Mouse (Mus musculus) kidney, embryonic 14.5 days (tissue): Measurements from ENCODE around the gene Slc24a3. TPM values are rescaled to one million over a fixed set of nuclear protein-coding genes. Genes with fewer than 3 reads are reported as not detected.

ENCODE experiments used
- ATAC-seq: fragments of 200-750 bp; cut with Nextera tagmentation; 2 replicates; pipeline ENCODE4 v1.8.0; 2017; ENCODE audit warnings: moderate number of reproducible peaks, mild to moderate bottlenecking, moderate TSS enrichment, moderate library complexity; ENCODE audit not compliant: low FRiP score, low TSS enrichment
- H3K27ac ChIP-seq: fragments of 300-500 bp; sonication (generic); 2 replicates; pipeline ENCODE4 v1.5.1; 2014; ENCODE audit warnings: low read depth, mild to moderate bottlenecking, low read length, moderate library complexity, mixed read lengths
- H3K27me3 ChIP-seq: fragments of 300-500 bp; sonication (generic); 2 replicates; pipeline ENCODE4 v1.6.1; 2014; ENCODE audit warnings: mild to moderate bottlenecking, low read length; ENCODE audit not compliant: control insufficient read depth, insufficient read depth
- H3K36me3 ChIP-seq: fragments of 300-500 bp; sonication (generic); 2 replicates; pipeline ENCODE4 v1.6.1; 2014; ENCODE audit warnings: low read length, mixed read lengths; ENCODE audit not compliant: control insufficient read depth, insufficient read depth
- H3K4me1 ChIP-seq: fragments of 300-500 bp; sonication (generic); 2 replicates; pipeline ENCODE4 v1.6.1; 2014; ENCODE audit warnings: low read length, mixed read lengths; ENCODE audit not compliant: control insufficient read depth, insufficient read depth
- H3K4me2 ChIP-seq: fragments of 300-500 bp; sonication (generic); replicated peaks from 2 replicates; pipeline ENCODE4 v1.6.1; 2014; ENCODE audit warnings: low read depth, mild to moderate bottlenecking, low read length
- H3K4me3 ChIP-seq: fragments of 300-500 bp; sonication (generic); 2 replicates; pipeline ENCODE4 v1.5.1; 2014; ENCODE audit warnings: mild to moderate bottlenecking, low read length
- H3K9ac ChIP-seq: fragments of 300-500 bp; sonication (generic); 2 replicates; pipeline ENCODE4 v1.6.1; 2014; ENCODE audit warnings: low read depth, mild to moderate bottlenecking, low read length, moderate library complexity
- H3K9me3 ChIP-seq: fragments of 300-500 bp; sonication (generic); 2 replicates; pipeline ENCODE4 v1.6.1; 2016; ENCODE audit warnings: low read length; ENCODE audit not compliant: control insufficient read depth
- WGBS: fragments of 180-500 bp; shearing (Covaris S2); extraction: QIAGEN DNeasy Blood & Tissue Kit; methylation state at CpG from one replicate; pipeline ENCODE4 v1.1.7; 2014; 5-methylcytosine and 5-hydroxymethylcytosine counted together
- polyA plus RNA-seq: library from polyadenylated mRNA; unstranded; fragments of >200 nt; fragmentation: Nextera tagmentation; extraction: Ambion mirVana; gene quantifications from 2 replicates; pipeline ENCODE4 v1.2.1, GENCODE M21; 2014

Gene Slc24a3
- polyA plus RNA-seq, 1 experiment from 2014 or later, result 2.4 TPM

DNA sequence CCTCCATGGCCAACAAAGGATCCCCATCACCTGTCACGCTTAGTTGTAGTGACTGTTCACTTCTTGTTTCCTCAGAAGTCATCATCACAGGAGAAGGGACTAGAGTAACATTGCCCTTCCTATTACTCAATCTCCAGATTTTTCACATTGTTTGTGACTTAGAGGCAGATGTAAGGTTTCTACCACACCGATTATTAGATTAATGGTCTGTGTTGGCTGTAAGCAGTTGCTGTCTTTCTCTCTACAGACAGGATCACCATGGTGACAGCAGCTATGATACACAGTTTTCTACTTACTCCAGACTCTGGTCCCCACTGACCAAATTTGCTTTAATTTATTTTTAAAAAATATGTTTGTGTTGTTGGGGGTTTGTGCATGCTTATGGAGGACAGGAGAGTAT lies 90.3 kb downstream of the Slc24a3 start:
- no peak overlapping the region for H3K9ac ChIP-seq
- no peaks in the 10 kb centered on the region for H3K9me3 ChIP-seq
- no peaks in the 10 kb centered on the region for H3K36me3 ChIP-seq
- H3K4me1 ChIP-seq, result no peaks in the 10 kb centered on the region
- no peak overlapping the region for H3K4me2 ChIP-seq
- no peak overlapping the region for H3K4me3 ChIP-seq
- no peak for ATAC-seq
- H3K27me3 ChIP-seq, result no peaks in the 10 kb centered on the region
- 81% methylated on average over 2 of the region's 2 CpGs for WGBS
- no peak overlapping the region for H3K27ac ChIP-seq

DNA sequence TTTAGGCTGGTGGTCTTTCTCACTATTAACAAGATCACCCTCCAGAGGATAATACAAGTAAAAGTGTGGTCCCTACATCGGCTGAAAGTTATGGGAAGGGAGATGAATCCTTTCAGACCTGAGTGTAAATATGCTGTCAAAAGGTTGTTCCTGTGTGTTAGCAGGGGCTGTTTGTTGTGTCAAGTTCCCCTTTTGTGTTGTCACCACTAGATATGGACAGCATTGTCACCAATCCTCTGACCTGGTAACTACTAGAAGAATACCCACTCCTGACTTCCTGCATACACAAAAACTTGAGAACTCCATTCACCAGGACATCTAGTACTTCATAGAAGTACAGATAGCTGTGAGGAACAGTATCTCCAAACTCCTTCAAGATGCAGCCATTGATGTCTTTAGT lies 93.0 kb downstream of the Slc24a3 start:
- no peaks in the 10 kb centered on the region for H3K9me3 ChIP-seq
- H3K36me3 ChIP-seq, result no peaks in the 10 kb centered on the region
- H3K4me3 ChIP-seq, result no peak overlapping the region
- WGBS, result 84% methylated on average over 1 of the region's 1 CpGs
- H3K4me2 ChIP-seq, result no peak overlapping the region
- no peak for ATAC-seq
- H3K27me3 ChIP-seq, result no peaks in the 10 kb centered on the region
- H3K9ac ChIP-seq, result no peak overlapping the region
- no peaks in the 10 kb centered on the region for H3K4me1 ChIP-seq
- H3K27ac ChIP-seq, result no peak overlapping the region

DNA sequence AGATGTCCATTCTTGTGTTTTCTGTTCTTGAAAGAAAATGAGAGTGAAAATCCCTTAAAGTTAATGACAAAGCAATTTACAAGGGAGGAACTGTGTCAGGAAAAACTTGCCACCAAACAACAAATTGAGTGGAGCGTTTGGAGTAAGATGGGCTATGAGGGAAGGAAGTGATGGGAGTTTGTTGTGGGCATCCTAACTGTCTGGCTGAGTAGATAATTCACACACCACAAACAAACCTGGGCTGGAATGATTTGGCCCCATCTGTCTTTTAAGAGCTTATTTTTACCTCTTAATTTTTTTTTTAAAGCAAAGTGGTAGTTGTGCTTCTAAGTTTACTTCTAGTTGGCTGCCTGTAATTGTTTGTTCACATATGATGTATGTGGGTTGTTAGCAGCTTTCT lies 94.6 kb downstream of the Slc24a3 start:
- no peaks in the 10 kb centered on the region for H3K9me3 ChIP-seq
- H3K9ac ChIP-seq, result no peak overlapping the region
- H3K4me1 ChIP-seq, result no peaks in the 10 kb centered on the region
- H3K36me3 ChIP-seq, result no peaks in the 10 kb centered on the region
- 96% methylated on average over 1 of the region's 1 CpGs for WGBS
- no peak overlapping the region for H3K4me3 ChIP-seq
- no peaks in the 10 kb centered on the region for H3K27me3 ChIP-seq
- H3K27ac ChIP-seq, result no peak overlapping the region
- H3K4me2 ChIP-seq, result no peak overlapping the region
- no peak for ATAC-seq

DNA sequence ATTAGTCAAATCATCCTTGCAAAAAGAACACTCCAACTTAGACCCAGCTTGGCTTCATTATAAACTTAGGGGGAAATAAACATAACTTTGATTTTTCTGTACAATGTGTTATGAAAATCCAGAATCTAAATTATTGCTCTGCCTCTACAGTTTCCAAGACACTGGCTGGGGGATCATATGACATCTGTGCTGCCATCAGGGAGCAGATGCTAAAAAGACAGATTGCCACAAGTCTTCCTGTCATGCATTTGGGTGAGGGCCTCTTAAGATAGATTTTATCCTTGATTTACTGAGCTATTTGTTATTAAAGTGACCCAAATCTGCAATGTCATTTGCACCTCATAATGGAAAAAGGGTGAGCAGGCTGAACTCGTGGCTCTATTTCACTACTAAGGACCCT lies 99.2 kb downstream of the Slc24a3 start:
- H3K9me3 ChIP-seq, result no peaks in the 10 kb centered on the region
- no peaks in the 10 kb centered on the region for H3K36me3 ChIP-seq
- H3K27me3 ChIP-seq, result no peaks in the 10 kb centered on the region
- ATAC-seq, result no peak
- H3K9ac ChIP-seq, result no peak overlapping the region
- no peak overlapping the region for H3K27ac ChIP-seq
- 52% methylated on average over 1 of the region's 1 CpGs for WGBS
- no peak overlapping the region for H3K4me3 ChIP-seq
- no peak overlapping the region for H3K4me2 ChIP-seq
- H3K4me1 ChIP-seq, result no peaks in the 10 kb centered on the region

DNA sequence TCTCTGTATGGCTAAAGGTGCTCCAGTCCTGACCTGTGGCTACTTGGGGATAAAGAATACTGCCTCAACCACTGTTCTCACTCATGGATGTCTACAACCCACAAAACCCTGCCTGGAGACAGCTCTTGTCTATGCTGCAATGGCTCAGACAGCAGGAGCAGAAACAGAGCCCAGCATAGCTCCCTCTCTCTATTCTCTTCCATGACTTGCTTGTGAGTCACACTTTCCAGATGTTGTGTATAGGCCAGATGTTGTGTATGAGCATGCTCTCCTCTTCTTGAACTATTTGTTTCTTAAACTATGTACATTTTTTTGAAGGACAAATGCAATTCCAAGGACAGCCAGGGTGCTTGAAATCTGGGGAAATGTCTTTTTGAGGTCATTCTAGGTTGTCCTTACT lies 101.4 kb downstream of the Slc24a3 start:
- Histone ChIP-seq H3K9ac (no peak overlapping the region), H3K4me1 (no peaks in the 10 kb centered on the region), H3K4me3 (no peak overlapping the region), H3K27ac (no peak overlapping the region), H3K27me3 (no peaks in the 10 kb centered on the region), H3K9me3 (no peaks in the 10 kb centered on the region), H3K36me3 (no peaks in the 10 kb centered on the region), H3K4me2 (no peak overlapping the region)
- ATAC-seq, result no peak

DNA sequence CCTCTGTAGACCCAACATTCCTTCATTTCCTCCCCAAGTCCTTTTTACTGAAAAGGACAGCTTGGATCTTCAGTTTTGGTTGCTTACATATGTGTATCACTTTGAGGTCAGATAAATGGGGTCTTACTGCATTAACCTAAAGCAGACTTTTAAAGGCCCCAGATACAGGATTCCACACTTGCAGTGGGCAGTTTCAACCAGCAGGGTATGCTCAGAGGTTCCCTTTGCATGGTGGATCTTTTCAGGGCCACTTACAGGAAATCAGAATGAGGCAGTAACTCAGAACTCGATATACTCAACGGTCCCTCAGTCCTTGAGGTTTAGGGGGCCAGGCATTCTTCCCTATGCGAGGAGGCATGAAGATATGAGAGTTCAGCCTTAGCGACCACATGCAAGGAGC lies 101.9 kb downstream of the Slc24a3 start:
- ATAC-seq, result no peak
- Histone ChIP-seq H3K27me3 (no peaks in the 10 kb centered on the region), H3K4me3 (no peak overlapping the region), H3K27ac (no peak overlapping the region), H3K36me3 (no peaks in the 10 kb centered on the region), H3K9ac (no peak overlapping the region), H3K9me3 (no peaks in the 10 kb centered on the region), H3K4me1 (no peaks in the 10 kb centered on the region), H3K4me2 (no peak overlapping the region)
- 87% methylated on average over 4 of the region's 4 CpGs for WGBS

DNA sequence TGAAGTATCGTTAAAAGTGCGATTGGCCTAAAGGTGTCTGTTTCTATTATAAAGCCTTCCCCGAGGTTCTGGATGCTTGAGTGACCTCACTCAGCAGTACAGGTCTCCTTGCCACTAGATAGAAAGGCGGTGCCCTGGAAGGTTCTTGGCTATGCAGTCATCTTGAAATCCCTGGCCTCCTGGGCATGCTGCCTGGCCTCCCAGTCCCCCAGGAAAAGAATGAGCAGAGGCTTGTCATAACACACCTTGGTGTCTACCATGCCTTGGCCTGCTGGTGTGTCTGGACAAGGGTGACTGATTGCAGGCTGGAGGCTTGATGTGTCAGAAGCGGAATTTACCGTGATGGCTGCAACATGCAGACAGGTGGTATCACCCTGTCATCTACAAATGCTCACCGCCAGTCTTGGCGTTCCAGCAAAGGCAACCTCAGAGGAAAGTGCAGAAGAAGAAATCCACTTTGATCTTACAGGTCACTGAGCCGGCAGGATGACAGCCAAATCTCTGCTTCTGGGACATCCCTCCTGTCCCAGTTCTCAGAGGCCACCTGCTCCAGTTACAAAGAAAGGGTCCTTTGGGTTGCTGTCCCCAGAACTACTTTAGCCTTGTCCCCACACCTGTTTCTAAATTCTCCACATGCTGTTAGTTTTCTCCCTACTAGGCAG lies 106.6 kb downstream of the Slc24a3 start:
- no peak overlapping the region for H3K4me3 ChIP-seq
- 0 out of 2 replicates have a peak, but pooled peaks have one; percentile 28 for ATAC-seq
- no peaks in the 10 kb centered on the region for H3K36me3 ChIP-seq
- H3K27ac ChIP-seq, result no peak overlapping the region
- WGBS, result 85% methylated on average over 9 of the region's 9 CpGs
- H3K4me1 ChIP-seq, result no peaks in the 10 kb centered on the region
- no peaks in the 10 kb centered on the region for H3K9me3 ChIP-seq
- H3K4me2 ChIP-seq, result no peak overlapping the region
- no peak overlapping the region for H3K9ac ChIP-seq
- no peaks in the 10 kb centered on the region for H3K27me3 ChIP-seq

DNA sequence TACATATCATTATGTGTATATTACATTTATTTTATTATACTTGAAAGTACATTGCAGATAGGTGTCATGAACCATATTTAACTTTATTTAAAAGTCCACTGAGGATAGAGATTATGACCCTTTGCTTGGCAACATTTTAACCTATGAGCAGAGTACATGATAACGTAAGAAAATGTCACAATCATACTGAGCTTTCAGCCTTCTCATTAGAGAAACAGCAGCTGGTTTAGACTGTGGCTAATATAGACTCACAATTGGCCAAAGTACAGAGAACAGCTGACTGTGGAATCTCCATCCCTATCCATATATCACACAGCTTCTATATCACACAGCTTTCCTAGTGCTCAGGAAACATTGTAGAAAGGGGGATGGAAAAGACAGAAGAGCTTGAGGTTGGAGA lies 111.8 kb downstream of the Slc24a3 start:
- H3K27ac ChIP-seq, result no peak overlapping the region
- no peak overlapping the region for H3K4me2 ChIP-seq
- H3K36me3 ChIP-seq, result no peaks in the 10 kb centered on the region
- no peaks in the 10 kb centered on the region for H3K9me3 ChIP-seq
- H3K9ac ChIP-seq, result no peak overlapping the region
- 63% methylated on average over 1 of the region's 1 CpGs for WGBS
- no peak overlapping the region for H3K4me3 ChIP-seq
- H3K27me3 ChIP-seq, result no peaks in the 10 kb centered on the region
- H3K4me1 ChIP-seq, result no peaks in the 10 kb centered on the region
- ATAC-seq, result no peak

DNA sequence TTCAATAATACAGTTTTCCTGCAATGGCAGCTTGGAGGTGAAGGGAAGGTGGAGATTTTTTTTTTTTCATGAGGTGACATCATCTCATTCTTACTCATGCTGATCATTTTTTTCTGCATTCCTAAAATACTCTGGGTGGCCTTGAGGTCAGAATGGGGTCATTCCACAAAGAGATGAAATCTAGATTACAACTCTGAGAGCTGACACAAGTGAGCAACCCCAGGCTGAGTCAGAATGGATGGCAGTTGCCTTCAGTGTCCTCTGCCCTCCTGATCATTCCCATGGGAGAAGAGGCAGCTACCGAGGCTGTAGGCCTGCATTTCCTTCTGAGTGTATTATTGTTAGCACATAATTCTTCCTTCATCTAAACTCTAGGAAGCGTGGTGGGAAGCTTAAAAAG lies 116.2 kb downstream of the Slc24a3 start:
- no peaks in the 10 kb centered on the region for H3K9me3 ChIP-seq
- no peaks in the 10 kb centered on the region for H3K36me3 ChIP-seq
- H3K27ac ChIP-seq, result no peak overlapping the region
- H3K4me2 ChIP-seq, result no peak overlapping the region
- H3K4me1 ChIP-seq, result no peaks in the 10 kb centered on the region
- WGBS, result 46% methylated on average over 2 of the region's 2 CpGs
- no peaks in the 10 kb centered on the region for H3K27me3 ChIP-seq
- no peak overlapping the region for H3K9ac ChIP-seq
- ATAC-seq, result no peak
- no peak overlapping the region for H3K4me3 ChIP-seq
